Mouse (Mus musculus): ENCODE measurements around the gene Slc4a1. TPM values are rescaled to one million over a fixed set of nuclear protein-coding genes. Genes with fewer than 3 reads are reported as not detected.

Slc4a1 gene
- polyA plus RNA-seq, 1 experiment, result 0.01 TPM

DNA sequence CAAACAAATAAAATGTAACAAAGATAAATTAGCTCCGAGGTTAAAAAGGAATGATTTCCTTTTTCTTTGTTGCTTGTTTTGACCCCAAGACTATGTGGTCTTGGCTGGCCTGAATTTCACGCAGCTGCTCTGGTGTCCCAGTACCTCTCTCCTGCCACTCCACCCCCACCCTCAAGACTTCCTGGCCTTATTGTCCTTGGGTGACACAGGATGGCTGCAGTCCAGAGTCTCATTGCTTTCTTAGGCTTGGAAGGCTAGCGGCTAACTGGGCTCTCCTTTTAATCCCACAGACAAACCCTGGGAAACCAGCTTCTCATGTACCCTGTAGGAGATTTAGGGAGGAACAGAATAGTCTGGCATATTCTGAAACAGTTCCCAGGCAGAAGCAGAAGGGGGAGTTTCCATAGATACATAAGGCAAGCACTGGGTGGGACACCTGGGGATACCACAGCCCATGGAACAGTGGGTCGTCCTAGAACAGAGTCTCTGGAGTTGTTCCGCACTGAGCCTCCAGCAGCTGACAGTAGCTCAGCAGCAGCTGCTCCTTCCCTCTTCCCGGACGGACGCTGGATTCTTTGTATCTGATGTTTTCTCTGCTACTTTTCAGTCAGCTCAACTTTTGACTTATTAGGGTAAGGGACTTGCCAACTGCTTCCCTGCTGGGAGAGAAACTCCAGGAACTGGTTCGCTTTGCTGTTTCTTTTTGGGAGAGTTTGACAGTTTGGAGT lies 30.9 kb downstream of the Slc4a1 start:
- no peak for DNase-seq (ENCODE audit: low read depth, low spot score)
- WGBS, result 49% methylated on average over 9 of the region's 9 CpGs

GRCm38 (mm10) chr11:102334010-102334409 lies 32.0 kb downstream of the Slc4a1 start:
- no peak for DNase-seq (ENCODE audit: low read depth, low spot score)
- 81% methylated on average over 4 of the region's 4 CpGs for WGBS

- no peak for DNase-seq (ENCODE audit: low read depth, low spot score)
Measured at GRCm38 (mm10) chr11:102333061-102333460, 32.9 kb downstream of the Slc4a1 start.

DNA sequence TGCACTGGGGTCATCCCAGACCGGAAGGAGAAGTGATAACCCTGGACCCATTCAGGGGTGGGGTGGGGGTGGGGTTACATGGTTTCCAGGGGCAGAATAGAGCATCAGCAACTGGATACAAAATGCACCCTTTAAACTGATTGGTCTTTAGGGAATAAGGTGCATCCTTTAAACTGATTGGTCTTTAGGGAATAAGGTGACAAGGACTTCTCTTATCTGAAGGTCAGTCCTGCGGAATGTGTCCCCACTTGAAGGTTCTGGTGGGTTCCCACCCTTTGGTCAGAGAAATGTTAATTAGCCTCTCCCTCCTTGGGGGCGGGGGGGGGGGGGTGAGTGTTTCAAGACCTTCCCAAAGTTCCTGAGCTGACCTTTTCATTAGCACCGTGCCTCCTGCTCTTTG lies 34.2 kb downstream of the Slc4a1 start:
- 59% methylated on average over 4 of the region's 4 CpGs for WGBS
- DNase-seq (ENCODE audit: low read depth, low spot score), result no peak

DNA sequence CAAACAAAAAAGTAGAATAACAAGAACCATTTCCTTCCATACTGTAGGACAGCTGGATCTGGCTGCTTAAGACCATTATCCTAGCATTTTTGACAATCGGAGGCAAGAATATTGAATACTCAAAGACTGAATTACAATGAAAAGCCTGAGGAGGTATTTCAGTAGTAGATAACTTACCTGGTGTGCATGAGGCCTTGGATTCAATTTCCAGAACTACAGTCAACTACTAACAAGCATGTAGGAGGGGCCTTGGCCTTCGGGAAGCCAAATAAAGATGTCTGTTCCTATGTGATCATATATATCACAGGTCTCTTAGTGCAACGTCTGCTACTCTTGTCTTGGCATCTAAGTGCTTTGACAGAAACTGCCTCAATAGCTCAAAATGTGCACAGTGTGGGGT lies 36.0 kb downstream of the Slc4a1 start:
- WGBS, result 63% methylated on average over 3 of the region's 3 CpGs

GRCm38 (mm10) chr11:102329518-102329917 lies 36.5 kb downstream of the Slc4a1 start:
- DNase-seq (ENCODE audit: low read depth, low spot score), result no peak

More for the DNA sequence above, 36.0 kb downstream of the Slc4a1 start:
- no peak for DNase-seq (ENCODE audit: low read depth, low spot score)

GRCm38 (mm10) chr11:102327839-102328238 lies 38.2 kb downstream of the Slc4a1 start:
- no peak for DNase-seq (ENCODE audit: low read depth, low spot score)
- 76% methylated on average over 7 of the region's 7 CpGs for WGBS

DNA sequence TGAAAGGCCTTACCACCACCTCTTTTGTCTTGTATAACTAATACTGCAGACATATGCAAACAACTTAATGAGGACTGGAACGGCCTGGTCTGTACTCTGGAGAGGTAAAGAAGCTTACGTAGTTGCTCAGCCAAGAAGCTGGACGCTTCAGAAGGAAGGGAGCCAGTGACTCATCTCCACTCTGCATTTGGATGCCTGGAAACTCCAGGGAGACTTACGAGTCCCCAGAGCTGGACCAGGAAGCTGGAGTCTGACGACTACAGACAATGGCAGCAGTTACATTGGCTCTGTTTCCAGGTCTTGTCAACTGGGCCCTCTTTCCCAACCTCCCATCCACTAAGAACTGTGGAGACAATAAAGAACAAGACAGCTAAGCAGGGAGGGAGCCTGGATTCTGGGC lies 38.8 kb downstream of the Slc4a1 start:
- no peak for DNase-seq (ENCODE audit: low read depth, low spot score)
- WGBS, result 32% methylated on average over 5 of the region's 5 CpGs

GRCm38 (mm10) chr11:102323516-102323915 lies 42.5 kb downstream of the Slc4a1 start:
- WGBS, result 72% methylated on average over 1 of the region's 1 CpGs
- DNase-seq (ENCODE audit: low read depth, low spot score), result no peak

GRCm38 (mm10) chr11:102321931-102322330 lies 44.1 kb downstream of the Slc4a1 start:
- 94% methylated on average over 6 of the region's 6 CpGs for whole genome bisulfite sequencing
- DNase-seq (ENCODE audit: low read depth, low spot score), result no peak

DNA sequence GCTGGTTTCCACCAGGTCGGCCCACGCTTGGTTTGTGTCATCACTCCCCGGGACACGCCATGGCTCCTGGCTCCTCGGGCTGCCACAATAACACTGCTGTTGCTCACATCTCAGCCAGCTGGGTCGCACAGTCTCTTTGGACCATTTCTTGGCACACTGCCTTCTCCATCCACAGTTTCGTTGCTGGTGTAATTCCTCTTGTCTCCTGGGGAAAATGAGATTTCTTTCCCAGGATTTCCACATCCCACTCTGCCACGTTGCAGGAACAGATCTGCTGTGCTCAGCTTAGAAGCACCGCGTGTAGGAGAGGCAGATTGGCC lies 45.4 kb downstream of the Slc4a1 start:
- DNase-seq (ENCODE audit: low read depth, low spot score), result no peak
- 19% methylated on average over 10 of the region's 10 CpGs for WGBS

DNA sequence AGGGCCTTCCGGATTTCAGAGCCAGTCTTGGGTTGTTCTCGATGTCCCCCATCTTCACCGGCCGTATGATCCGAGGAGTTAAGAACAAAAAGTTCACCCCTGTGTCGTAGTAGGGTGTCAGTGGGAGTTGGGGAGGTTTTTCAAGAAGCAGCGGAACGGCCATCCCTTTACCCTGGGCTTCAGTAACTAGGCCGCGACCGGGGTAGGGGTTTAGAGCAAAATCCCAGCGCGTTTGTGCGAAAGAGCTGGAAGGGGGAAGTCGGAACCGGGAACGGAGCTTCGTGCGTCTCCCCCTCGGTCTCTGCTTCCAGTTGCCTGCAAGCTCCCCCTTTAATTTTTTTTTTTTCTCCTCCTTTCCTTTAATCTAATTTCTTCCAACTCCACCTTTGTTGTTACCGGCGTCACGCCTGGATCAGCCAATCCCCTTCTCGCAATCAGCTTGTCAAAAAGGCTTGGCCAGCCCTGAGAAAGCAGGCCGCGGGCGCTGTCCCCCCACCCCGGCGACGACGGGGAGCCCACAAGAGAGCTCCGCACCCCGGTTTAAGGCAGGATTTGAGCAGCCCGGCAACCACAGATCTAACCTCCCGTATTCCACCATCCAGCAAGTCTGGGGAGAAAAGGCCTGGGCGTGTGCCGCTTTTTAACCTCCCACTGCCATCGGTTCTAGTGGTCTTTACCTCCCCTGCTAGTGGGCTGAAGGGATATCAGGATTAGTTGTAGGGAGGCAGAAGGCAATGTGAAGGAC lies 45.9 kb downstream of the Slc4a1 start:
- DNase-seq (ENCODE audit: low read depth, low spot score), result no peak
- WGBS, result under 1% methylated on average over 38 of the region's 38 CpGs

GRCm38 (mm10) chr11:102319410-102319792 lies 46.6 kb downstream of the Slc4a1 start, which contains the start of gene Ubtf:
TSS of gene Ubtf (minus strand) at chr11:102319742.
- 0% methylated on average over 25 of the region's 25 CpGs for WGBS
- DNase-seq (ENCODE audit: low read depth, low spot score), result no peak

- WGBS, result under 1% methylated on average over 84 of the region's 84 CpGs
Measured at GRCm38 (mm10) chr11:102318576-102319409, 47.2 kb downstream of the Slc4a1 start.

GRCm38 (mm10) chr11:102317901-102318575 lies 48.0 kb downstream of the Slc4a1 start:
- under 1% methylated on average over 56 of the region's 77 CpGs for WGBS
- DNase-seq (ENCODE audit: low read depth, low spot score), result no peak

More at GRCm38 (mm10) chr11:102318576-102319409, 47.2 kb downstream of the Slc4a1 start:
- no peak for DNase-seq (ENCODE audit: low read depth, low spot score)

DNA sequence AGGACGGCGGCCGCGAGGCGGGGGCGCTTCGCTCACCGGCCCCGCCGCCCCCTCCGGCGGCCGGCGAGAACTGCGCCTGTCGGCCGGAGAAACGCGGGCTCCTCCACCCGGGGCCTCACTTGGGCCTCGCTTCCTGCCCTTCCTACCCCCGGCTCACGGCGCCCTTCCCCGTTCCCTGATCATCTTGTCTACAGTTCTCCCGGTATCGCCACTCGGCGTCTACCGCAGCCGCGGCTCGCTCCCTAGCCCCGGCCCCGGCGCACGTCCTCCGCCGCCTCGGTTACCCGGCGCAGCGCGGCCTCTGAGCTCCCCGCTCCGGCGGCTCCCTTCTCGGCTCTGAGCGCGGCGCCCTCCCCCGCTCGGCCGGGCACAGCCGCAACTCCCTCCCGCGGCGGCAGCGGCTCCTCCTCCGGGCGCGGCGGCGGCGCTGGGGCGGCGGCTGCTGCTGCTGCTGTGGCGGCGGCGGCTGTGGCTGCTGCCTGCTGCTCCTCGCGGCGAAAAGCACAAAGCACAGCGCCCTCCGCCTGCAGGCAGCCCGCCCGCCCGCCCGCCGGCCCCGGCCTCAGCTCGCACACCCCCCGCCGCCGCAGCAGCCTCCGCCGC lies 48.6 kb downstream of the Slc4a1 start:
- WGBS, result 1% methylated on average over 82 of the region's 87 CpGs
- no peak for DNase-seq (ENCODE audit: low read depth, low spot score)

- 1% methylated on average over 74 of the region's 80 CpGs for WGBS
- no peak for DNase-seq (ENCODE audit: low read depth, low spot score)
Measured at GRCm38 (mm10) chr11:102316572-102317297, 49.3 kb downstream of the Slc4a1 start.

GRCm38 (mm10) chr11:102315690-102316571 lies 50.1 kb downstream of the Slc4a1 start:
- no peak for DNase-seq (ENCODE audit: low read depth, low spot score)
- 3% methylated on average over 14 of the region's 14 CpGs for WGBS

Data from large intestine, adult 2 months (tissue).